Mouse (Mus musculus) layer of hippocampus, adult 9-10 months (tissue): ENCODE data around the gene Acad10.
A peak's percentile ranks its signal among the peaks of the same experiment; 100 is the strongest.
"Not testable (repeated sequence)": the region's sequence is repeated elsewhere in the genome, so short reads cannot be mapped to it uniquely, and the experiment has no call there.

Experiments used
- DNase-seq: peaks from one replicate; pipeline ENCODE4 v3.0.0; 2022; ENCODE audit warnings: low spot score

The Acad10 gene

DNA sequence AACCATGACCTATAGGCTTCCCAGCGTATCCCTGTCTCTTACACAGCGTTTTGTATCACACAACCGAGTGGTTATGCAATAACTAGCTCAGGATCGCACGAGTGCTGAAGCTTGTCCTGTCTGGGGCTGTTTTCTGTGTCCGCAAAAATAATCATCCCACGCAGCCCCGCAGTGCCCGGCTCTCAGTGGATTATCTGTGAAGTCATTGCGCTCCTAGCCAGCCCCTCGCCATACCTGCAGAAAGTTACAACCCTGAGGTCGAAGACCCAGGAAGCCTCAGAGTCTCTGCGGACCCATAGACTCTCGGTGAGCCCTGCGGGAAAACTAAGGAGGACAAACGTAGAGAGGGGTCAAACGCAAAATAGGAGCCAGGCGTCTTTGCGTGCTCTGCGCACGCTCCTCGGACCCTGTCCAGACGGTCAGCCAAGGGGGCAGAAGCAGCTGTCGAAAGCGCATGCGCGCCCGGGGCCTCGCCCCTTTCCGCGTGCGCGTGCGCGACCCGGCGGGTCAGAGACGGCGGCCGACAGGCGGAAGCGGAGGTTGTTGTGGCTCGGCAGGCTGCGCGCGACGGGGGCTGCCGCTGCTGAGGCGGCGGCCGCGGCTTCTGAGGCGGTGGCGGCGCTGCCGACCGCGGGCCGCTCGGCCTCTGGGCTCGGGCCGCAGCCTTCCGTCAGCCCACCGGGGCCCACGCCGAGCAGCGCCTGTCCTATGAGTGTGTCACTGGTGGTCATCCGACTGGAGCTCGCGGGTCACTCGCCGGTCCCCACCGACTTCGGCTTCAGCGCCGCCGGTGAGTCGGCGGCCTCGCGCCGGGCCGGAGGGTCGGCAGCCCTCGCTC is at the start of gene Acad10, which contains the start of gene Brap:
Gene Acad10 (minus strand): TSS at position 456 of the 838 bp plus-strand sequence.
Gene Brap (plus strand): TSS at position 505 of the 838 bp plus-strand sequence.
- peak; percentile 48 for DNase-seq

DNA sequence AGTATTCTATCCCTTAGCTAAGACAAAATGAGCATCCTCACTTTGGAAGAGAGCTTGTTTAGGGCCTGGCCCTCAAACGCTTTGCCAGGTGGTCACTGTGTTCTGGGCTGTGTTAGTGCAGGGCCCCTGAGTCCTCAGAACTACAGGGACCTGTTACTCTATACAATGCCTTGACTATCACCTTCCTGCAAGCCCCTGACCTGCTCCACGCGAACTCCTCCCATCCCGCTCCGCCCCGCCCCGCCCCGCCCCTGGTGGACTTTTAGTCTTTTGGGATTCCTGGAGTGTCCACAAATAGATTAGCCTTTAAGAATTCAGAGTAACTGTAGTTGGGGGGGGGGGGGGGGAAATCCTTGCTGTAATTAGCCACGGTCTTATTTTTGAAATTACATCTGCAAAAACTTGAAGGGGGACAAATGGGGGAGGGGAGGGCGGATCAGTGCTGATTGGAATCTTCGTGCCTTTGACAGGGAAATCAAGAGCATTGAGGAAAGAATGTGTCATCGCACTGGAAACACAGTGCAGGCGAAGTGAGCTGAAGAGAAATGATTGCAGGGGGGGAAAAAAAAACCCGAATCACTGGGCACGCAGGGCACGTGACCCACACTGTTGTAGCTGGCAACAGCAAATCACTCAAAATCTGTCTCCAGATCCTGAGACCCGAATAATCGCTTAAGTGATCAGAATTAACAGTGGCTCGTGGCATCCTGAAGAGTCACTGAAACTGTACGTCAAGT is 44.4 kb upstream of the Acad10 start:
- no peak for DNase-seq

DNA sequence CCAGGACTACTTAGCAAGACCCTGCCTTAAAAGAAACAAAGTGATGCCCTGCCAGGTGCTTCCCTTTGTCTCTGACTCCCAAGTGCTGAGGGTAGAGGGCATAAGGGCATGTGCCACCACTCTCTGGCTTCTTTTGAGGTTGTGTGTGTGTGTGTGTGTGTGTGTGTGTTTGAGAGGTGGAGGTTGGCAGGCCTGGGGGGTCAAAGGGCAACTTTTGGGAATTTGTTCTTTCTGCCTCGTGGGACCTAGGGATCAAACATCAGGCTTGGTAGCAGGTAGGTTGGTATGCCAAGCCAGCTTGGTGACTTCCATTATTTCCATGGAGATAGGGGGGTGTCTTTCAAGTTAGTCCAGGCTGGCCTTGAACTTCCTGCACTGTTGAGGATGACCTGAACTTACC is 43.0 kb upstream of the Acad10 start:
- no peak for DNase-seq

DNA sequence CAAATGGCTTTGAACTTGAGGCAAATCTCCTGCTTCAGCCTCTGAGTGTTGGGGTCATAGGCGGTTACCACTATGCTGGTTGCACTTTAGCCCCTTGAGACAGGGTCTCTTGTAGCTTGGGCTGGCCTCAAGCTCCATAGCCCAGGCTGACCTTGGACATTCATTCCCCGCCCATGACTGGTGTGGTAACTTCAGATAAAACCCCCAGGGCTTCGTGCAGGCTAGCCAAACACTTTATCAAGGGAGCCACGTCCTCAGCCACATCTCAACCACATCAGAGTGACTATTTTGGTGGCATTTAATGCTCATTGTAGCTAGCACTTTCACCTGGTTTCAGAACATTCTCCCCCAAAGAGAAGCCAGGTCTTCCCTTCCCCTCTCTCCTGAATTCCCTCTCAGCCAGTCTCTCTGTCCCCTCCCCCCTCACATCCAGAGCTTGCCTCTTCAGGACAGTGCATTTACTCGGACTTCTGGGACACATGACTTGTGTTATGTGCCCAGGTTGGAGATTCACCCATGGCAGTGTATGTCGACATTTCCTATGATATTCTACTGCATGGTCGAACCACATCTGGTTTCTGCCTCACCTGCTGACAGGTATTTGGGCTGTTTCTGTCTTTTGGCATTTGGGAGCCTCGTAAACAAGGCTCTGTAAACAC is 40.9 kb upstream of the Acad10 start:
- DNase-seq, result no peak

DNA sequence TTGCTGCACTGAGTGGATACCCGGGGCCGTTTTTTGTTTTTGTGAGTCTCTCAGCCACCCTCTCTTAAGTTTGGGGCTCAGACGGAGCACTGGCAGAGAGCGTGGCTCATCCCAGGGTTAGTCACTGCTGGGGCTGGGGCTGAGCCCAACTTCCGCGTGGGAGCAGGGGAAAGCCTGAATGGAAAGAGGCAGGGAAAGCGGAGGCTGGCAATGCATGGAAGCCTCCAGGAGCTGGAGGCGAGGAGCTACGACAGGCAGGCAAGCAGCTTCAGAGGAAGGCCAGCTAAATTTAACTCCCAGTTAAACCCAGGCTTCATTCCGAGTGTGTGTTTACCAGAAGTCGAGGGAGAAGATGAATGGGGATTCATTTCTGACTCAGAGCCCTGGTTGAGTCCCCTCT is 40.2 kb upstream of the Acad10 start:
- no peak for DNase-seq

DNA sequence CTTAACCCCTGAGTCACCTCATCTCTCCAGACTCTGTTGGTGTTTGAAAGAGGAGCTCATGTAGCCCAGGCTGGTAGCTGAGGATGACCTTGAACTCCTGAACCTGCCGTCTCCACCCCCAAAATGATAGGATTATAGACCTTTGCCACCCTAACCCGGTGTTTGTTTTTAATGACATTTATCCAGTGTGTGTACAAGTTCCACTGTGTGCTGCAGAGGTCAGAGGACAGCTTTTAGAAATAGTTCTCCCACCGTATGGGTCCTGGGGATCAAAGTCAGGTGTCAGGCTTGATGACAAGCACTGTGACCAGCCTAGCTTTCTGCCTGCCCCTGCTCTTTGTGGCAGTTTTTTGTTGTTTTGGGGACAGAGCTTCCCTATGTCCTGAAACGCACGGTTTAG is 39.6 kb upstream of the Acad10 start:
- no peak for DNase-seq

DNA sequence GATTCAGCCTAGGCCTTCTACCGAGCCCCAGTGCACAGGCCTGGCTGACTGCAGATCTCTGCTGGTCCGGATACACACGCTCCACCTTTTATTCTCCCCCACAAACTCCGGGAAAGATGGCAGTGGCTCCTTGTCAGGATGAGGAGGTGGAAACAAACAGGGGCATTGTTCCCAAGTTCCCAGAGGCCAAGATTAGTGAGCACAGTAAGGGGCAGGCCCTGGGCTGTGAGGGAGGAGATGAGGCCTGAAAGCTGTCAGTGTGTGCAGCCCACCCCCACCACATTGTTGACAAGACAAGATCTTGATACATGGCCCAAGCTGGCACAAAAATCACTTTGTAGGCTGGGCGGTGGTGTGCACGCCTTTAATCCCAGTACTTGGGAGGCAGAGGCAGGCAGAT is 36.4 kb upstream of the Acad10 start:
- DNase-seq, result no peak

DNA sequence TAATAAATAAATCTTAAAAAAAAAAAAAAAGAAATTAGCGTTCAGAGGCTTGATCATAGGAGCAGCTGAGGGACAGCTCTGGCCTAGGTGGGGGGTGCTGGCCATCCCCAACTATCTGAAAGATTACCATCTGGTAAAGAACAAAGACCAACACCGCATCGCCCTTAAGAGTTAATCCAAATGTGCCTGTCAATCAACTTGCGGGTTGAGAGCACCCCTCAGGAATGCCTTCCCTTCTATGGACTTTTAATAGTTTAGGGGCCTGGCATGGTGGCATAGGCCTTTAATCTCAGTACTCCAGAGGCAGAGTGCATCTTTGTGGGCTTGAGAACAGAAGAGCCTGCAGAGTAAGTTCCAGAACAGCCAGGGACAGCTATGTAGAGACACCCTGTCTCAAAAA is 32.6 kb upstream of the Acad10 start:
- no peak for DNase-seq

DNA sequence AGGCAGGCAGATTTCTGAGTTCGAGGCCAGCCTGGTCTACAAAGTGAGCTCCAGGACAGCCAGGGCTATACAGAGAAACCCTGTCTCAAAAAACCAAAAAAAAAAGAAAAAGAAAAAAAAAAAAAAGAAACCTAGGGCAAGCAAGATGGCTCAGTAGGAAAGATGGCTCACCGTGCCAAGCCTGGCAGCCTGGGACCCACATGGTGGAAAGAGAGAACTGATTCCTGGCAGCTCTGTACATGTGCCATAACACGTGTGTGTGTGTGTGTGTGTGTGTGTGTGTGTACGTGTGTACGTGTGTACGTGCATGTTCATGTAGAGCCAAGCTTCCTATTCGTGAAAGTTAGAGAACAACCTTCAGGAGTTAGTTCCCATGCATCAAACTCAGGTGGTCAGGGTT is 31.1 kb upstream of the Acad10 start:
- DNase-seq, result not testable (repeated sequence)

DNA sequence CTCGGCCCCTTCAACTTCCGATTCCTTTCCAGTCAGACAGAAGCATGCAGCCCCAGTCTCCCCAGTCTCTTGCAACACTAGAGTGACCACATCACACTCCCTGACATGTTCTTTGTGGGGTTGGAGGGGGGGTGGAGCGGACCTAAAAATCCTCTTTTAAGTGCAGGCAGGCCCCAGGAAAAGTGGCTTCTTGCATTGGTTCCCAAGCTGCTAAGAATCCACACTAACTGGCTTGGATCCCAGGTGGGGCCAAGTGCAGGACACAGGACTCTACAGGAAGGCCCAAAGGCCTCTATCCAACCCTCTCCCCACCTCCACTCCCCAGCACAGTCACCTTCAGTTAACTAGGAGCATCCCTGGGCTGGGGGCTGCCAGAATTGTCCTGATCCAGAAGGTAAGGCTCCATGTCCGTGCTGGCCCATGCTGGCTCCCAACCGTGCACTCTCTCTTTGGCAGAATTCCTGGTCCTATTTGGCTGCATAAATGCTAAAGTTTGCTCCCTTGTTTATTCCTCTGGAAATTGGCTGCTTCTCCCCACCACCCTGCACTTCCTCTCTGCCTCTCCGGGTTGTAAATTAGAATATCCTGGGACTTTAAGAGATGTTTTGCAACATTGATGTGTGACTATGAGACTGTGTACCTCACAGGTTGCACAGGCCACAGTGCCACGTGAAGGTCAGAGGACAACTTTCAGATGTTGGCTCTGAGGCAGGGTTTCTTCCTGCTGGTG is 30.3 kb upstream of the Acad10 start:
- no peak for DNase-seq

DNA sequence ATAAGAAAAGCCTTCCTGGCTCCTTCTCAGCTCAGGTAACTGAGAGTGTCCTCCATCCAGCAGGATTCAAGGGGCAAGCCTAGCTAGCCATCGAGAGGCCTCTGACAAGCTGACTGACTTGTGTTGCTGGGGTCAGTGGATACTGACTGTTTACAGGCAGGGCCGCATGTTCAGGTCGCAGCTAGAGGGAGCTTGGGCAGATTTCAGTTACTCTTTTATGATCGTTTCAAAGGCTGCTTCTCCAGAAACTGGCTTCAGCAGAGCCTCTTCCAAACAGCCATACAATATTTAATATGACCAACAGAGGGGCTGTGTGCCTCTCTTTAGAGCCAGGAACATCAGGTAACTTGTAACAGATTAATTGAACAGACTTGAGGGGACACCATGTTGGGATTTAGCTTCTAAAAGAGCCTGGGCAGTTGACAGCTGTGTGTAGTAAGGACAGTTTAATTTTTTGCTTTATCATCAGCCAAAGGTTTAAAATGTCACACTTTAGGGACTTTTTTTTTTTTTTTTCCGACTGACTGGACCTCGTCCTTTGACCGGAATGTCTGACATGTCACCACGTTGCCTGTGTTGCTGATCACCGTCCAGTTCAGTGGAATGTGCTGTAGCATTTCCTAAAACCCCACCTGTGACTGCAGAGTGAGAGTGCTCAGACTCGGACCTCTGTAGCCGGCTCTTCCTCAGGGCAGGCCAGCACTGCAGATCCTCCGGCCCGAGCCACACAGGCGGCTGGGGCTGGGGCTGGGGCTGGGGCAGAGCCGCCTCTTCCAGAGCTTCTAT is 26.0 kb upstream of the Acad10 start:
- no peak for DNase-seq

DNA sequence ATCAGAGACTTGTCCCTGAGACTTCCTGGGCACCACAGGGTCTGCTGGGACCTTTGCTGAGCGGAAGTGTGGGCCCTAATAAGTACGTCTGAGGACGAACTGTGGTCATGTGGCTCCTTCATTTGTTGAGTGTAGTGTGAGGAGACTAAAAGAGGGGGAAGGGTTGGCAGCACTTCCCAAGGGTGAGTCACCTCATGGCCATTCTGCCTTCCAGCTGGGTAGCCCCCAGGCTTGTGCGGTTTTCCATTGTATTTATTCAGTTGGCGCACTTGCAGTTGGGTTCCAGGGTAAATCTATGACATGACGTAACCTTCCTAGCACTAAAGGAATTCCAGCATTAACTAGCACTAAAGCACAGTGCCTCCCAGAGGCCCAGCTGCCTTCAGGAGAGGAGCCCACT is 25.2 kb upstream of the Acad10 start:
- DNase-seq, result no peak

DNA sequence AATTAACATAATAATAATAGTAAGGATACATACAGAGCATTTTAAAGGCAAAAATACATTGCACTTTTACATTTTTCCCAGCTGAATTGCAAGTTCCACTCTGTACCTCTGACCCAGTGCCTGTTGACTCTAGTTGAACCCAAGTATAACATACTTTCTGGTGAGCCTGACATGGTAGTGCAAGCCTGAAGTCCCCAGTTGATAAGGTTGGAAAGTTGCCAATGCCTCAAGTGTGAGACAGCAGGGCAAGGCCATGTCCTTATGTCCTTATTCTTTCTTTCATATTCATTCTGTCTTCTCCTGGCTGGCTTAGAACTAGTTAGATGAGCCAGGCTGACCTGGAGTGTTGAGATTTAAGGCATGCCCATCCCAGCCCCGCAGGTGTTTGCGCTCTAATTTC is 21.9 kb upstream of the Acad10 start:
- DNase-seq, result no peak

DNA sequence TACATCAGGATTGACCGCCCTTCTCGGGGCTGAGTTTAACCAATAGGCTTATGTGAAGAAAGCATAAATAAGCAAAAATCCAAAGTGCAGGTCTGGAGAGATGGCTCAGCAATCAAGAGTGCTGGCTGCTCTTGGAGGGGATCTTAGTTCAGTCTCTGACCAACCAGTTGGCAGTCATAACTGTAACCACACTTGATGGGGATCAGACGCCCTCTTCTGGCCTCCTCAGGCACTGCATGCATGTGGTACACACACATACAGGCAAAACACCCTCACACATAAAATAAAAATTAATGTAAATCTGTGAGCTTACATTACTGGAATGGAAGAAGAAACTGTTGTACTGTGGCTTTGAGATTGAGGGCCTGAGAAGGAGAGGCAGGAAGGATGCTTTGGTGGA is 10.1 kb upstream of the Acad10 start:
- DNase-seq, result no peak

DNA sequence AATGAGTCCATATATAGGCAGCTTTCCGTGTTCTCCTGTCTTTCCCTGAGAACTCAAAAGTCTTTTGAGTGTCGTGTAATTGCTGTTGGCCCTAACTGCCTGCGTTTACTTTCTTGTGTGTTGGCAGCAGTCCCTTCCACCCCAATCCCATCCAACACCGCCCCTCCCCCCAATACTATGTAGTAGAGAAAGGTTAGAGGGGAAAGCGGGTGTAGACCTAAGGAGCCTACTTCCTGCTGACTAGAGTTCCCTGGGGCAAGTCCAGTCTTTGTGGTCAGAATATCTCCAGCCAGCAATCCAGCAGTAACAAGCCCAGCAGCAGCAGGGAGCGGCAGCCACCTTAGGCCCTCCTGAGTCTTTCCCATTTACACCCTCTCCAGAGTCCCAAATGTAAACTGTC is 8.1 kb upstream of the Acad10 start:
- DNase-seq, result no peak

DNA sequence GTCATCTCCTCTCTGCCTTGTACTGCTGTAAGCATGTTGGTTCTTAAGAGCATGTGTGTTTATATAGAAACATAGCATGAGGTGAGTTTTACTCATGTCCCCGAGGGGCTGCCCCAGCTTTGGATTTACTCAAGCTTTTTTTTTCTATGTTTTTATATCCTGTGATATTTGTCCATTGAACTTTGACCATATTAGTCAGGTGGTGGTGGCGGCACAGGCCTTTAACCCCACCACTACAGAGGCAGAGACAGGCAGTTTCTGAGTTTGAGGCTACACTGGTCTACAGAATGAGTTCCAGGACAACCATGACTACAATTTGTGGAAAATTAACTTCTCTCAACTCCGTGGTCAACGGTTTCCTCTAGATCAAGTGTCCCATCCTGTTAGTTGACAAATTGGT is 6.8 kb upstream of the Acad10 start:
- DNase-seq, result no peak

DNA sequence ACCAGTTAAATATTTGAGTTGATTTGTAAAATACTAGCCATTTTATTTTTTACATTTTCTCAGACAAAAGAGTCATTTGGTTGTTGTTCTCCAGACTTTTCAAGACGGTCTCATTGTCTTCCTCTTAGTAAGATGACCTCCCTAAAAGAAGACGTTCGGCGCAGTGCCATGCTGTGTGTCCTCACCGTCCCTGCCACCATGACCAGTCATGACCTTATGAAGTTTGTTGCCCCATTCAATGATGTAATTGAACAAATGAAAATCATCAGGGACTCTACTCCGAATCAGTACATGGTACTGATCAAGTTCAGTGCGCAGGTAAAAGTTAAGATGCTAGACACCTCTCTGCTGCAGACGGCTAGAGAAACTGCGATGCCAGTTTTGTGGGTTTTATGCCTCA is 4.7 kb upstream of the Acad10 start:
- no peak for DNase-seq

DNA sequence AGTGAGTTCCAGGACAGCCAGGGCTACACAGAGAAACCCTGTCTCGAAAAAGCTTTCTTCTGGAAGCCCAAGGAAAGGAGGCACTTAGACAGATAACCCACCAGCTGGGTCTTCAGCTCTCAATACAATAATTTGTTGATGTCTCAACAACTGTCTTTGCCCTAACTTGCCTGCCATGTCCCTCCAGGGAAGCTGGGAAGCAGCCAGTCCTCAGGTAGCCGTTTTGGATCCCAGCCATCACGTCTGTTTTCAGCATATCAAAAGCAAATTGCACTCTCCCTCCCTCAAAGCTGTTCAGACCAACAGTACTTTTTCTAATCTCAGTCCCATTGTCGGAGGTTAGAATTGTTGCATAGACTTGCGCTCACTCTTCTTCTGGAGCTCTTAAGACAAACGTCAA is 3.8 kb upstream of the Acad10 start:
- no peak for DNase-seq

DNA sequence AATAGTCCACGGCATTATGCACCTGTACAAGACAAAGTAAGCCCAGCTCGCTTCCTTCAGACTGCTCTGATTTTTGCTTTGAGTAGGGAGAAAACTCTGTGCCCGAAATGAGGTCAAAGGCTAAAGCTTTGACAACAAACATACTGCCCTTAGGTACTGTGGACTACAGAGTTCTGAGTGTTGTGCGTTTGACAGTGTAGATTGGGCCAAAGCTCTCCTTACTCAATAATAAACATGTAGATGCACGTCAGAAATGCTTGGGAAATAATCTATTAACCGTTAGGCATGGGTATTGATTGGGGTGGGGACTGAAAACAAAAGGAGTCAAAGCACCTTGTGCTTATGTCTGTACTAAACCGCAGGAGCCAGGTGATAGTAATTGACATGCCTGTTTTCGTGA is 3.1 kb upstream of the Acad10 start:
- DNase-seq, result no peak

DNA sequence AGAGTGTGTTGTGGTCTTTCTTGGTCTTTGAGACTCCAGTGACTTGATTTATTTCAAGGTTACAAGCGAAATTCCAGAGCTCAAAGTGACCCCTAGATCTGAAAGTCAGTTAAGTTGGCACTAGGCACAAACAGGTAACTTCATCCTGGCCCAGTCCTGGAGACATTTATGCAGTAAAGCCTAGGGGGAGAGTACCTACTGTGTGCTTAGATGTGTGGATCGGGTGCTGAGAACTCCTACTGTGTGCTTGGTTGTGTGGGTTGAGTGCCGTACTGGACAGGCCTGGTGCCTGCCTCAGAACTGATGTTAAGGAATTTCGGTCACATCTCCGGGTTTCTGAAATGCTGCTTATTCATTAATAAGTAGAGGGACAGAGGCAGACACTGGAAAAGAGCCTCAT is 1.2 kb upstream of the Acad10 start:
- no peak for DNase-seq

DNA sequence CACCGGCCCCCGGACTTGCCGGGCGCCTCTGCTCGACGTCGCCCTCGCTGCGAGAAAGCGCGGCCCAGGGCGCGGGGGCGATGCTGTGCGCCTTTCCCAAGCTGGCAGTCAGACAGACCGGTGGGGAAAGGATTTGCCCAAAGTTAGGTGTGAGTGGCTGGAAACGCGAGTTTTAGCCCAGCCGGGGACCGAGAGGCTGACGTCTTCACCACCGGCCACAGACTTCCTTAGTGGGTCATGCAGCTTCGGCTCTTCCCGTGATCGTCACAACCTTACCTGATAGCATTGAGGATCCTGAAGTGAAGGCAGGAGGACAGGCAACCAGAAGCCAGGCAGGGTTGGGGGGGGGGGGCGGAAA is 562 bp upstream of the Acad10 start:
- DNase-seq, result no peak

DNA sequence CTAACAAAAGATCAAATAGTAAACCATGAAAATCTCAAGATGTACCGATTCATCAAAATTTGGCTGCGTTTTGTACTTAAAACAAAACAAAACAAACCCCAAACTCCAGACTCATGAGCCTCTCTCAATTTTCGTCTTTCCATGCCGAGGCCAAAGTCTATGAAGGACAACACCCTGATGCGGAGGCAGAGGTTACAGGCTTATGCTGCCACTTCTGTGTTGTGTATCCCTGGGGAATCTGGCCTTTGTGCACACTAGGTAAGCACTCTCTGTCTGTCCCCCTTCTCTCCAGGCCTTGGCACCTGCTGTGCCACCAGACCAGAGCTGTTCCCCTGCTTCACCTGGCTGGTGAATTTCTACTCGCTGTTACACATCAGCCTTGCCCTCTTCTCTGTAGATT is 2.7 kb downstream of the Acad10 start:
- DNase-seq, result not testable (repeated sequence)
